Mouse (Mus musculus): ENCODE results near the gene Ofcc1.

GRCm38 (mm10) chr13:39957226-39957625, 404.0 kb downstream of the Ofcc1 start:
- TF ChIP-seq POLR2A (IDR thresholded peaks at IDR 0.05; ENCODE audit: borderline replicate concordance, extremely low read depth, insufficient read depth, insufficient read length, poor library complexity, severe bottlenecking), result no peak
- no peak; the same call in 1 of the 2 replicates for TF ChIP-seq CTCF (IDR thresholded peaks at IDR 0.05; ENCODE audit: borderline replicate concordance, extremely low read depth, insufficient read depth, insufficient read length)
